Mouse (Mus musculus): Measurements from ENCODE around the gene Pdyn. TPM values are rescaled to one million over a fixed set of nuclear protein-coding genes. Genes with fewer than 3 reads are reported as not detected.
A peak's percentile ranks its signal among the peaks of the same experiment; 100 is the strongest.

Gene Pdyn
- polyA plus RNA-seq (2012; rRNA removed) = not detected in 2 replicates

DNA sequence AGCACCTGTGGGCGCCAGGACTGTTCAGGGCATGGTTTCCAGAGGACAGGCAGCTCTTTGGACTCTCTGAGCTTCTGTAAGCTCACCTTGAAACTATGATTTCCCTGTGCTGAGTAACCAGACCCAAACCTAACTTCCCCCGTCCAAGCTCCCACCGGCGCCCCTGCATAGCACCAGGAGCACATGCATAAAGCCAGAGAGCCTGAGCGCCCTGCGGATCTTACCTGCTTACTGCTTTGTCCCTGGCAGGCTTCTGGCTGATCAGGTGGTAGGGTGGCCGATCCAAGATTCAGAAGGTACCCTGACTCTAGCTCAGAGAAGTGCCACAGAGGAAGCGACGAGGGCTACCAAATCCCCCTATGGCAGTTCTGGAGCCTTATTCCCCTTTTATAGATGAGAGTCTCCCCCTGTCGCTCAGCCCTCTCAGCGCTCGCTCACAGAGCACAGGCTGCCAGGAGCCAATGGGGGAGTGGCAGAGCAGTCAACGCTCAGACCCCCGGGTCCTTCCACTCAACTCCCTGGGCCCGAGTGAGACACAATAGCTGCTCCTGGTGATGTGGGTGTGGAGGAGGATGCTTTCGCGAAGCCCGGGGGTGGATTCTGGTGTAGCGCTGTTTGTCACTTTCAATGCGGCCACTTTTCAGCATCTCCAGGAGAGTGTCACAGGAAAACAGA, at the start of gene Pdyn:
Gene Pdyn (minus strand): TSS at position 361 of the 675 bp plus-strand sequence.
- peaks cover 2% of the 10 kb centered on the region for H3K27me3 ChIP-seq (replicated peaks; ENCODE audit: control insufficient read depth, insufficient read depth, low read length)
- no peaks in the 10 kb centered on the region for H3K36me3 ChIP-seq (ENCODE audit: control insufficient read depth, insufficient read depth, low read length)
- TF ChIP-seq POLR2A (IDR thresholded peaks at IDR 0.05; ENCODE audit: low read depth, low read length) (no peak), CTCF (conservative IDR thresholded peaks at IDR 0.05; ENCODE audit: insufficient read depth, insufficient read length, low read depth, low read length) (no peak)
- H3K4me1 ChIP-seq (ENCODE audit: control insufficient read depth, insufficient read depth, low read length) = no peaks in the 10 kb centered on the region
- no peak for DNase-seq
- no peak within 1 kb of the TSS for H3K4me3 ChIP-seq (ENCODE audit: insufficient read depth, low read depth, low read length)
- H3K27ac ChIP-seq (ENCODE audit: insufficient read depth, low read depth, low read length) = no peak within 1 kb of the TSS
- 8% methylated on average over 20 of the region's 20 CpGs for WGBS

DNA sequence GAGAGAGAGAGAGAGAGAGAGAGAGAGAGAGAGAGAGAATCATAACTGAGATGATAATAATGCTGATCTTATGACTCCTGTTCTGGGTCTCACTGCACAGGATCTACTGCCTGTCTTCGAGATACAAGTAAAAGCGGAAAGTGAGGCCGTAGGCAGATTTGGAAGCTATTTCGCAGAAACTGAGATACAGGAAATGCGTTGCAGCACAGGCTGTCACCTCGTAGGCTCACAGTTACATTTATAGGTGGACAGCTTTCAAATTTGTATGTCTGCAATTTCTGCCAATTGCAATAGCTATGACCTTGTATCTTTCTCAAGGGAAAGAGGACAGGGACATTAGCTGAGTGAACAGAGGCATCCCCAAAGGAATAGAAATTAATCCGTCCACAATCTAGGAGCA, 42.4 kb upstream of the Pdyn start:
- no peak overlapping the region for H3K27ac ChIP-seq (ENCODE audit: insufficient read depth, low read depth, low read length)
- no peak for DNase-seq
- no peaks in the 10 kb centered on the region for H3K4me1 ChIP-seq (ENCODE audit: control insufficient read depth, insufficient read depth, low read length)
- H3K4me3 ChIP-seq (ENCODE audit: insufficient read depth, low read depth, low read length) = no peak overlapping the region
- no peaks in the 10 kb centered on the region for H3K36me3 ChIP-seq (ENCODE audit: control insufficient read depth, insufficient read depth, low read length)
- no peak for TF ChIP-seq CTCF (conservative IDR thresholded peaks at IDR 0.05; ENCODE audit: insufficient read depth, insufficient read length, low read depth, low read length)
- no peak for TF ChIP-seq POLR2A (IDR thresholded peaks at IDR 0.05; ENCODE audit: low read depth, low read length)
- no peaks in the 10 kb centered on the region; the same call in 1 of the 2 replicates for H3K27me3 ChIP-seq (replicated peaks; ENCODE audit: control insufficient read depth, insufficient read depth, low read length)
- 83% methylated on average over 7 of the region's 7 CpGs for WGBS

- Histone ChIP-seq H3K4me3 (ENCODE audit: insufficient read depth, low read depth, low read length) (no peak overlapping the region), H3K27me3 (replicated peaks; ENCODE audit: control insufficient read depth, insufficient read depth, low read length) (no peaks in the 10 kb centered on the region), H3K36me3 (ENCODE audit: control insufficient read depth, insufficient read depth, low read length) (no peaks in the 10 kb centered on the region), H3K27ac (ENCODE audit: insufficient read depth, low read depth, low read length) (no peak overlapping the region), H3K4me1 (ENCODE audit: control insufficient read depth, insufficient read depth, low read length) (no peaks in the 10 kb centered on the region)
- DNase-seq = no peak
- 73% methylated on average over 3 of the region's 3 CpGs for WGBS
- no peak for TF ChIP-seq POLR2A (IDR thresholded peaks at IDR 0.05; ENCODE audit: low read depth, low read length)
- TF ChIP-seq CTCF (conservative IDR thresholded peaks at IDR 0.05; ENCODE audit: insufficient read depth, insufficient read length, low read depth, low read length) = no peak
Observed at GRCm38 (mm10) chr2:129740515-129740914, 40.9 kb upstream of the Pdyn start.

- TF ChIP-seq POLR2A (IDR thresholded peaks at IDR 0.05; ENCODE audit: low read depth, low read length) (no peak), CTCF (conservative IDR thresholded peaks at IDR 0.05; ENCODE audit: insufficient read depth, insufficient read length, low read depth, low read length) (no peak)
- Histone ChIP-seq H3K27me3 (replicated peaks; ENCODE audit: control insufficient read depth, insufficient read depth, low read length) (no peaks in the 10 kb centered on the region), H3K27ac (ENCODE audit: insufficient read depth, low read depth, low read length) (no peak overlapping the region), H3K4me1 (ENCODE audit: control insufficient read depth, insufficient read depth, low read length) (no peaks in the 10 kb centered on the region), H3K36me3 (ENCODE audit: control insufficient read depth, insufficient read depth, low read length) (no peaks in the 10 kb centered on the region), H3K4me3 (ENCODE audit: insufficient read depth, low read depth, low read length) (no peak overlapping the region)
- no peak for DNase-seq
- 58% methylated on average over 8 of the region's 8 CpGs for WGBS
Observed at GRCm38 (mm10) chr2:129734031-129734430, 34.4 kb upstream of the Pdyn start.

GRCm38 (mm10) chr2:129729681-129730080, 30.0 kb upstream of the Pdyn start:
- WGBS = 67% methylated on average over 1 of the region's 1 CpGs
- Histone ChIP-seq H3K27me3 (replicated peaks; ENCODE audit: control insufficient read depth, insufficient read depth, low read length) (no peaks in the 10 kb centered on the region), H3K27ac (ENCODE audit: insufficient read depth, low read depth, low read length) (no peak overlapping the region), H3K4me1 (ENCODE audit: control insufficient read depth, insufficient read depth, low read length) (no peaks in the 10 kb centered on the region), H3K36me3 (ENCODE audit: control insufficient read depth, insufficient read depth, low read length) (no peaks in the 10 kb centered on the region), H3K4me3 (ENCODE audit: insufficient read depth, low read depth, low read length) (no peak overlapping the region)
- TF ChIP-seq CTCF (conservative IDR thresholded peaks at IDR 0.05; ENCODE audit: insufficient read depth, insufficient read length, low read depth, low read length) (no peak; the same call in 1 of the 2 replicates), POLR2A (IDR thresholded peaks at IDR 0.05; ENCODE audit: low read depth, low read length) (no peak)
- DNase-seq = peak; percentile 7

GRCm38 (mm10) chr2:129715671-129716070, 16.0 kb upstream of the Pdyn start:
- Histone ChIP-seq H3K27me3 (replicated peaks; ENCODE audit: control insufficient read depth, insufficient read depth, low read length) (no peaks in the 10 kb centered on the region), H3K27ac (ENCODE audit: insufficient read depth, low read depth, low read length) (no peak overlapping the region), H3K4me3 (ENCODE audit: insufficient read depth, low read depth, low read length) (no peak overlapping the region), H3K36me3 (ENCODE audit: control insufficient read depth, insufficient read depth, low read length) (no peaks in the 10 kb centered on the region), H3K4me1 (ENCODE audit: control insufficient read depth, insufficient read depth, low read length) (no peaks in the 10 kb centered on the region)
- peak; percentile 74 for TF ChIP-seq CTCF (conservative IDR thresholded peaks at IDR 0.05; ENCODE audit: insufficient read depth, insufficient read length, low read depth, low read length)
- no peak for TF ChIP-seq POLR2A (IDR thresholded peaks at IDR 0.05; ENCODE audit: low read depth, low read length)
- DNase-seq = peak; percentile 60
- 14% methylated on average over 10 of the region's 10 CpGs for WGBS

- no peak overlapping the region for H3K4me3 ChIP-seq (ENCODE audit: insufficient read depth, low read depth, low read length)
- TF ChIP-seq POLR2A (IDR thresholded peaks at IDR 0.05; ENCODE audit: low read depth, low read length) (no peak), CTCF (conservative IDR thresholded peaks at IDR 0.05; ENCODE audit: insufficient read depth, insufficient read length, low read depth, low read length) (no peak)
- no peak for DNase-seq
- H3K27ac ChIP-seq (ENCODE audit: insufficient read depth, low read depth, low read length) = no peak overlapping the region
- 65% methylated on average over 5 of the region's 5 CpGs for WGBS
- H3K4me1 ChIP-seq (ENCODE audit: control insufficient read depth, insufficient read depth, low read length) = no peaks in the 10 kb centered on the region
- H3K27me3 ChIP-seq (replicated peaks; ENCODE audit: control insufficient read depth, insufficient read depth, low read length) = no peaks in the 10 kb centered on the region
- no peaks in the 10 kb centered on the region for H3K36me3 ChIP-seq (ENCODE audit: control insufficient read depth, insufficient read depth, low read length)
Observed at GRCm38 (mm10) chr2:129713026-129713544, 13.4 kb upstream of the Pdyn start.

Measured in kidney, adult 2 months (tissue).